Mouse (Mus musculus) myocyte (in vitro differentiated cells): ENCODE measurements around the gene Rnf183. TPM values are rescaled to one million over a fixed set of nuclear protein-coding genes. Genes with fewer than 3 reads are reported as not detected.
A peak's percentile ranks its signal among the peaks of the same experiment; 100 is the strongest.

ENCODE experiments used
- H3K27me3 ChIP-seq: one replicate; pipeline ENCODE4 v1.6.1; 2011; ENCODE audit not compliant: control insufficient read depth, insufficient read depth, insufficient read length
- H3K36me3 ChIP-seq: one replicate; pipeline ENCODE4 v1.6.1; 2011; ENCODE audit not compliant: control insufficient read depth, insufficient read depth
- H3K4me2 ChIP-seq: one replicate; pipeline ENCODE4 v1.6.1; 2011; ENCODE audit warnings: low read depth, control low read depth
- H3K4me3 ChIP-seq: one replicate; pipeline ENCODE4 v1.5.1; 2011; ENCODE audit warnings: mild to moderate bottlenecking, control low read depth, moderate library complexity
- H3K79me2 ChIP-seq: one replicate; pipeline ENCODE4 v1.6.1; 2011; ENCODE audit not compliant: control insufficient read depth, insufficient read depth
- H3ac ChIP-seq: one replicate; pipeline ENCODE4 v1.6.1; 2011; ENCODE audit not compliant: control insufficient read depth, insufficient read length
- CEBPB ChIP-seq: IDR thresholded peaks from 2 replicates; pipeline ENCODE4 v1.6.1; 2011; ENCODE audit warnings: mild to moderate bottlenecking, moderate library complexity; ENCODE audit not compliant: poor library complexity, insufficient read depth, severe bottlenecking
- E2F4 ChIP-seq: IDR thresholded peaks from one replicate; pipeline ENCODE4 v1.6.1; 2011; ENCODE audit warnings: mild to moderate bottlenecking, control low read depth, moderate library complexity; ENCODE audit not compliant: insufficient read depth
- MAX ChIP-seq: IDR thresholded peaks from one replicate; pipeline ENCODE4 v1.6.1; 2011; ENCODE audit warnings: low read depth, mild to moderate bottlenecking, control low read depth
- MYOD1 ChIP-seq, 3 experiments: IDR thresholded peaks; one replicate each; pipeline ENCODE4 v1.6.1; 2011; ENCODE audit warnings: control low read depth in 2 of 3, low read depth in 2 of 3, mild to moderate bottlenecking in 2 of 3, moderate library complexity in 1 of 3; ENCODE audit not compliant: insufficient read length in 2 of 3, control insufficient read depth in 1 of 3
- MYOG ChIP-seq, 3 experiments: IDR thresholded peaks; one replicate each; pipeline ENCODE4 v1.6.1; 2011; ENCODE audit warnings: control low read depth in 2 of 3, low read depth in 2 of 3, mild to moderate bottlenecking in 2 of 3; ENCODE audit not compliant: insufficient read length in 2 of 3, control insufficient read depth in 1 of 3, insufficient read depth in 1 of 3
- POLR2A ChIP-seq: IDR thresholded peaks from one replicate; pipeline ENCODE4 v1.6.1; 2011; ENCODE audit warnings: low read depth, mild to moderate bottlenecking, control low read depth, moderate library complexity; ENCODE audit not compliant: insufficient read length
- POLR2AphosphoS2 ChIP-seq: IDR thresholded peaks from one replicate; pipeline ENCODE4 v1.6.1; 2011; ENCODE audit warnings: low read depth, control low read depth; ENCODE audit not compliant: insufficient read length
- REST ChIP-seq: IDR thresholded peaks from one replicate; pipeline ENCODE4 v1.6.1; 2011; ENCODE audit warnings: mild to moderate bottlenecking, control low read depth, moderate library complexity; ENCODE audit not compliant: insufficient read depth, insufficient read length
- SRF ChIP-seq: IDR thresholded peaks from one replicate; pipeline ENCODE4 v1.6.1; 2011; ENCODE audit warnings: low read depth; ENCODE audit not compliant: control insufficient read depth, insufficient read length
- TCF12 ChIP-seq: IDR thresholded peaks from one replicate; pipeline ENCODE4 v1.6.1; 2011; ENCODE audit warnings: mild to moderate bottlenecking, control low read depth; ENCODE audit not compliant: poor library complexity, insufficient read depth, severe bottlenecking
- TCF3 ChIP-seq: IDR thresholded peaks from one replicate; pipeline ENCODE4 v1.6.1; 2011; ENCODE audit warnings: low read depth, control low read depth; ENCODE audit not compliant: insufficient read length
- USF1 ChIP-seq: IDR thresholded peaks from one replicate; pipeline ENCODE4 v1.6.1; 2011; ENCODE audit warnings: low read depth, mild to moderate bottlenecking, control low read depth, moderate library complexity
- polyA plus RNA-seq: library from polyadenylated mRNA; unstranded; fragments of >200 nt; fragmentation: generic; extraction: Trizol; gene quantifications from one replicate; pipeline ENCODE4 v1.2.1, GENCODE M21; 2012; ENCODE audit warnings: missing spikeins

The Rnf183 gene
- polyA plus RNA-seq, 1 experiment: not detected

GRCm38 (mm10) chr4:62431522-62431921 lies 3.5 kb downstream of the Rnf183 start:
- no peak for TF ChIP-seq E2F4
- no peak for TF ChIP-seq SRF
- no peak for TF ChIP-seq USF1
- no peak for TF ChIP-seq TCF12
- no peak for TF ChIP-seq POLR2A
- TF ChIP-seq REST: no peak
- no peak for TF ChIP-seq CEBPB
- no peak for TF ChIP-seq MAX
- no peak for TF ChIP-seq MYOD1 (IDR thresholded peaks at IDR 0.05; ENCODE audit: control insufficient read depth in 1 of 3, insufficient read length in 2 of 3, low read depth in 2 of 3)
- no peak for TF ChIP-seq POLR2AphosphoS2
- TF ChIP-seq TCF3: no peak
- TF ChIP-seq MYOG (IDR thresholded peaks at IDR 0.05; ENCODE audit: control insufficient read depth in 1 of 3, insufficient read depth in 1 of 3, insufficient read length in 2 of 3, low read depth in 2 of 3): no peak
- H3K27me3 ChIP-seq: no peaks in the 10 kb centered on the region
- H3ac ChIP-seq: no peak overlapping the region
- H3K79me2 ChIP-seq: no peaks in the 10 kb centered on the region
- no peak overlapping the region for H3K4me3 ChIP-seq
- H3K36me3 ChIP-seq: no peaks in the 10 kb centered on the region
- H3K4me2 ChIP-seq: no peak overlapping the region

GRCm38 (mm10) chr4:62430678-62431077 lies 4.4 kb downstream of the Rnf183 start:
- no peak overlapping the region for H3K4me3 ChIP-seq
- H3K4me2 ChIP-seq: no peak overlapping the region
- H3K79me2 ChIP-seq: no peaks in the 10 kb centered on the region
- H3ac ChIP-seq: no peak overlapping the region
- no peaks in the 10 kb centered on the region for H3K36me3 ChIP-seq
- H3K27me3 ChIP-seq: no peaks in the 10 kb centered on the region
- no peak for TF ChIP-seq CEBPB
- no peak for TF ChIP-seq E2F4
- no peak for TF ChIP-seq TCF3
- TF ChIP-seq MYOD1 (IDR thresholded peaks at IDR 0.05; ENCODE audit: control insufficient read depth in 1 of 3, insufficient read length in 2 of 3, low read depth in 2 of 3): no peak
- TF ChIP-seq USF1: no peak
- no peak for TF ChIP-seq REST
- no peak for TF ChIP-seq TCF12
- no peak for TF ChIP-seq MYOG (IDR thresholded peaks at IDR 0.05; ENCODE audit: control insufficient read depth in 1 of 3, insufficient read depth in 1 of 3, insufficient read length in 2 of 3, low read depth in 2 of 3)
- TF ChIP-seq POLR2A: no peak
- no peak for TF ChIP-seq POLR2AphosphoS2
- TF ChIP-seq SRF: no peak
- TF ChIP-seq MAX: no peak

- H3ac ChIP-seq: no peak overlapping the region
- no peaks in the 10 kb centered on the region for H3K27me3 ChIP-seq
- no peak for TF ChIP-seq SRF
- peaks cover 5% of the 10 kb centered on the region for H3K36me3 ChIP-seq
- H3K4me2 ChIP-seq: no peak overlapping the region
- H3K4me3 ChIP-seq: no peak overlapping the region
- H3K79me2 ChIP-seq: no peaks in the 10 kb centered on the region
Measured at GRCm38 (mm10) chr4:62429616-62430015, 5.4 kb downstream of the Rnf183 start.

- peak; percentile 10 for TF ChIP-seq POLR2AphosphoS2
- TF ChIP-seq CEBPB: no peak
- Histone ChIP-seq H3K79me2 (no peaks in the 10 kb centered on the region), H3ac (no peak overlapping the region), H3K4me3 (no peak overlapping the region), H3K4me2 (no peak overlapping the region), H3K27me3 (no peaks in the 10 kb centered on the region), H3K36me3 (peaks cover 14% of the 10 kb centered on the region)
Measured at GRCm38 (mm10) chr4:62427978-62428758, 6.9 kb downstream of the Rnf183 start.

- Histone ChIP-seq H3ac (no peak overlapping the region), H3K4me3 (no peak overlapping the region), H3K79me2 (no peaks in the 10 kb centered on the region), H3K36me3 (peaks cover 34% of the 10 kb centered on the region), H3K27me3 (no peaks in the 10 kb centered on the region), H3K4me2 (no peak overlapping the region)
- TF ChIP-seq REST (no peak), TCF12 (no peak), POLR2AphosphoS2 (no peak), USF1 (no peak), MAX (no peak), MYOG (IDR thresholded peaks at IDR 0.05; ENCODE audit: control insufficient read depth in 1 of 3, insufficient read depth in 1 of 3, insufficient read length in 2 of 3, low read depth in 2 of 3) (no peak), MYOD1 (IDR thresholded peaks at IDR 0.05; ENCODE audit: control insufficient read depth in 1 of 3, insufficient read length in 2 of 3, low read depth in 2 of 3) (no peak)
Measured at GRCm38 (mm10) chr4:62425891-62426290, 9.2 kb downstream of the Rnf183 start.
